Mouse (Mus musculus): ENCODE measurements around the gene Olfr1427. TPM values are rescaled to one million over a fixed set of nuclear protein-coding genes. Genes with fewer than 3 reads are reported as not detected.
A peak's percentile ranks its signal among the peaks of the same experiment; 100 is the strongest.
"Not testable (repeated sequence)": the region's sequence is repeated elsewhere in the genome, so short reads cannot be mapped to it uniquely, and the experiment has no call there.

Gene Olfr1427
- total RNA-seq (2021): not detected
- long read RNA-seq, experiment 1: 0 reads
- long read RNA-seq, experiment 2: 0 reads

DNA sequence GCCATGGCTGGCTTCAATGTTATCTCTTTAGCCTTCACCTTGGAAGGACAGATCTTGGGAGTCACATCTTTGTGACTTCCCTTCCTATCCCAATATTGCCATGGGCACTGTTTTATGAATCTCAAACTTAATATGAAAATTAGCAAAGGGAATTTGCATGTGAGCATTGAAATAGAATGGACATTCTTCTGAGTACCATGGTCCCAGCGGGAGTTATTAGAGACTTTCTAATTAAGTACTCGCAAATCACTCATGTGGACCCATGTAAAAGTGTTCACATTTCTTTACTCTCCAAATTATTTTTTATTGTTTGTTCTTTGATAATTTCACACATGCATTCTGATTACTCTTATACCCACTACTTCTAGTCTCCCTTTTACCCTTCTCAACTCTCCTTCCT, at the start of gene Olfr1427:
Gene Olfr1427 (minus strand): TSS at position 101 of the 400 bp plus-strand sequence.
- no peak for TF ChIP-seq CTCF (IDR thresholded peaks at IDR 0.05)
- H3K4me3 ChIP-seq: no peak within 1 kb of the TSS
- H3K27ac ChIP-seq: peak within 1 kb of the TSS; percentile 44; the same call in 1 of the 2 replicates
- no peak for DNase-seq (ENCODE audit: extremely low spot score in 1 of 2, low spot score in 2 of 2)
- intact Hi-C loops (cut with DNase I): loop anchor here (5.0 kb wide), 1 partner anchor 91 kb away; no protein-coding TSS in a partner anchor

GRCm38 (mm10) chr19:12145452-12145851, 42.3 kb upstream of the Olfr1427 start:
- intact Hi-C loops (cut with DNase I): loop anchor here (10.0 kb wide), 1 partner anchor 649 kb away; the partner anchor contains the start of genes Lpxn and Zfp91
- no peak for DNase-seq (ENCODE audit: extremely low spot score in 1 of 2, low spot score in 2 of 2)
- Histone ChIP-seq H3K27ac (peak overlapping the region; percentile 74), H3K4me3 (no peak overlapping the region)
- no peak for TF ChIP-seq CTCF (IDR thresholded peaks at IDR 0.05)

DNA sequence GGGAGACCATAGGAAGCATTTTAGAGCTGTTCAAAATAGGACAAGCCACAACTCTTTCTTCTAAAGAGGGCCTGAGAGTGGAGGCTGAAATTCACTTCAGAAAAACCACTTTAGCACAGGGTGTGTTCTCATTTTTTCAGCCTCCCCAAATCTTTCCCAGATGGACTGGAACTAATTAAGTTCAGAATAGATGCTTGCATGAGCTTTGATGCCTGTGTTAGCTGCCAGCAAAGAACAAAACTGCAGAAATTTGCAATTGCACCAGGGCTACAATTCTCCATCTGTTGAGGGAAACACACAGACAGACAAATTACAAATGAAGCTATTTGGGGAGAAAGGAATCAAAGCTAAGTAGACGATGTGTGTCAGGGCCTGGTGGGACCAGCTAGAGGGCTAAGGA, 40.2 kb upstream of the Olfr1427 start:
- intact Hi-C loops (cut with DNase I): loop anchor here (1.0 to 10.0 kb wide), 3 partner anchors 229 to 651 kb away; partner anchors contain the start of genes Lpxn and Zfp91
- peak overlapping the region; percentile 66 for H3K27ac ChIP-seq
- no peak for TF ChIP-seq CTCF (IDR thresholded peaks at IDR 0.05)
- no peak overlapping the region for H3K4me3 ChIP-seq
- peak in 1 of 2 experiments; percentile 11 for DNase-seq (ENCODE audit: extremely low spot score in 1 of 2, low spot score in 2 of 2)

GRCm38 (mm10) chr19:12134289-12134688, 31.2 kb upstream of the Olfr1427 start:
- peak; percentile 79 for TF ChIP-seq CTCF (IDR thresholded peaks at IDR 0.05)

DNA sequence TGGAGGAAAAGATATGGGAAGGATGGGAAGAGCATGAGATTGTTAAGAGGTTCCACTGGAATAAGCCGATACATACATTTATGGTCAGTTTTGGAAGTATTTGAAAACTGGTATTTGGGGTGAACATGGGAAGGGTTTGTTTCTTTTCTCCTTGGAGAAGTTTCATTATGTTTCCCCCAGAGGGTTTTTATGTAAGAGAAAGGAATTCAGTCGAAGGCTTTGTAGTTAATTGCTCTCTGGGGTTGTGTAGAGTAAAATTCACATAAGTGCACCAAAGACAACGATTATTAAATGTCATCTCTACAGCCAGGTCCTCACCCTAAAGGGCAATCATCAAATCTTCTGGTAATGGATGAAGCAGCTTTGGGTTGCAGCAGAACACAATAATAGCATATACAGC, 20.0 kb upstream of the Olfr1427 start, which contains the start of gene Olfr76:
Gene Olfr76 (minus strand): TSS at position 101 of the 400 bp plus-strand sequence.
- Histone ChIP-seq H3K27ac (no peak within 1 kb of the TSS), H3K4me3 (no peak within 1 kb of the TSS)
- TF ChIP-seq CTCF (IDR thresholded peaks at IDR 0.05): no peak
- intact Hi-C loops (cut with DNase I): no loop called here
- no peak for DNase-seq (ENCODE audit: extremely low spot score in 1 of 2, low spot score in 2 of 2)

More at GRCm38 (mm10) chr19:12134289-12134688, 31.2 kb upstream of the Olfr1427 start:
- H3K27ac ChIP-seq: no peak overlapping the region; the same call in 1 of the 2 replicates
- no peak for DNase-seq (ENCODE audit: extremely low spot score in 1 of 2, low spot score in 2 of 2)
- no peak overlapping the region for H3K4me3 ChIP-seq
- intact Hi-C loops (cut with DNase I): loop anchor here (5.0 to 10.0 kb wide), 4 partner anchors 122 to 691 kb away; partner anchors contain the start of gene Dtx4

- intact Hi-C loops (cut with DNase I): no loop called here
- no peak for TF ChIP-seq CTCF (IDR thresholded peaks at IDR 0.05)
Measured at GRCm38 (mm10) chr19:12116464-12116863, 13.3 kb upstream of the Olfr1427 start.

DNA sequence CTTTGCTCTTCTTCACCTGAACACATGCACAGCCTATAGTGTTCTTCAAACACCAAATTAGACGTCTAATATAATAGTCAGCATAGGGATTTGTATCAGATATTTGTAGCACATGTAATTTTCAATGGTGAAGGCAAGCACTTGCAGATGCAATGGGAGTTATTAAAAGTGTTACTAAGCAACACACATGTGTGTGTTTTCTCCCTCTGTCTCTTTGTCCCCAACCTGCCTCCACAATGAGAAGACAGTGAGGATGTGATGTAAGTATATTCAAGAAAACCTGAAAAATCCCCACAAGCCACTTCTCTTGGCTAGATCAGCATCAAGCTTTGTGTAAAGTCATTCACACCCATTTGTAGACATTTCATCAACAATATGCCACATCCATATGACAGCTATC, 12.7 kb upstream of the Olfr1427 start, which contains the start of gene Olfr1428:
Gene Olfr1428 (minus strand): TSS at position 101 of the 400 bp plus-strand sequence.
- Histone ChIP-seq H3K4me3 (no peak within 1 kb of the TSS), H3K27ac (no peak within 1 kb of the TSS)
- no peak for TF ChIP-seq CTCF (IDR thresholded peaks at IDR 0.05)
- no peak for DNase-seq (ENCODE audit: extremely low spot score in 1 of 2, low spot score in 2 of 2)
- intact Hi-C loops (cut with DNase I): no loop called here

More at GRCm38 (mm10) chr19:12116464-12116863, 13.3 kb upstream of the Olfr1427 start:
- H3K4me3 ChIP-seq: no peak overlapping the region
- no peak overlapping the region for H3K27ac ChIP-seq
- DNase-seq (ENCODE audit: extremely low spot score in 1 of 2, low spot score in 2 of 2): no peak

DNA sequence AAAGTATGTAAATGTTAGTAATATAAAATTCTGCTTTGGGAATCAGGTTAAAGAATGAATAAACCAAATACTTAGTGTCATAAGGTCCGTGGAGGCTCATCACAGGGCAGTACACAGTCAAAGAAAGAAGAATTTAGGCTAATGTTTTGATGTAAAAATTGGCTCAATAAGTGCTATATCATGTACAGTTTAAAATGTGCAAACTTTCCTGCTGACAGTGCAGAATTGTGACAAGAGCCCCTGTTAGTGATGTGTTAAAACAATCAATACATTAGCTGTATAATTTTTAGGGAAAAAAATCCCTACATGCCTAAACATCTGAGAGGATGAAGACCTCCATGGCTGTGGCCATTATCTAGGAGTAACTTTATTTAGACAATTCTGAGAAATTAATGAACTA, 10.7 kb upstream of the Olfr1427 start:
- no peak overlapping the region for H3K4me3 ChIP-seq
- no peak overlapping the region for H3K27ac ChIP-seq
- no peak for TF ChIP-seq CTCF (IDR thresholded peaks at IDR 0.05)
- DNase-seq (ENCODE audit: extremely low spot score in 1 of 2, low spot score in 2 of 2): no peak
- intact Hi-C loops (cut with DNase I): no loop called here

DNA sequence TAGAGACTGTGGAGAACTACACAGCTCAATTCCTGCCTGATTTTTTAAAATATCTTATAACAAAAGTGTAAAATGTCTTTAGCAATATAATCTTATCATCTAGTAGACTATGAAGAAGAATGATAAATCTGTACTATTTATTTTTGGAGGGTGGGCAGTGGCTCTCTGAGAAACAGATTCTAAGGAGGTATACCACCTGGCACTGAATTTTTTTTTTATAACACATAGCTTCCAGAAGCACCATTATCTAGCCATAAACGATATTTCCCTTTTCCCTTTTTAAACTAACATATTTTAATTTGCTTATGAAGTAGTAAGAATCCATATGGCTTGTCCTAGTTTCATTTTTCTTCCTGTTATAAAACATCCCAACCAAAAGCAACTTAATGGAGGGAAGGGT, 1.4 kb upstream of the Olfr1427 start:
- no peak overlapping the region for H3K4me3 ChIP-seq
- no peak for TF ChIP-seq CTCF (IDR thresholded peaks at IDR 0.05)
- intact Hi-C loops (cut with DNase I): loop anchor here (5.0 kb wide), 1 partner anchor 92 kb away; no protein-coding TSS in a partner anchor
- no peak for DNase-seq (ENCODE audit: extremely low spot score in 1 of 2, low spot score in 2 of 2)
- H3K27ac ChIP-seq: peak overlapping the region; percentile 73

GRCm38 (mm10) chr19:12091913-12092312, 11.2 kb downstream of the Olfr1427 start, which contains the start of gene Olfr1426:
Gene Olfr1426, minus strand, starts transcription at chr19:12092013.
- TF ChIP-seq CTCF (IDR thresholded peaks at IDR 0.05): no peak
- intact Hi-C loops (cut with DNase I): no loop called here
- H3K4me3 ChIP-seq: no peak within 1 kb of the TSS
- 0 out of 2 replicates have a peak within 1 kb of the TSS, but pooled peaks have one; percentile 44 for H3K27ac ChIP-seq
- no peak for DNase-seq (ENCODE audit: extremely low spot score in 1 of 2, low spot score in 2 of 2)

- DNase-seq (ENCODE audit: extremely low spot score in 1 of 2, low spot score in 2 of 2); H3K4me3 ChIP-seq; H3K27ac ChIP-seq; intact Hi-C loops (cut with DNase I): not testable (repeated sequence)
Measured at GRCm38 (mm10) chr19:12077631-12078030, 25.5 kb downstream of the Olfr1427 start, which contains the start of gene Olfr1425. Gene Olfr1425, minus strand, starts transcription at chr19:12077731.

GRCm38 (mm10) chr19:12069546-12069945, 33.6 kb downstream of the Olfr1427 start:
- intact Hi-C loops (cut with DNase I); H3K4me3 ChIP-seq; DNase-seq (ENCODE audit: extremely low spot score in 1 of 2, low spot score in 2 of 2); H3K27ac ChIP-seq: not testable (repeated sequence)

- intact Hi-C loops (cut with DNase I); H3K27ac ChIP-seq; H3K4me3 ChIP-seq; DNase-seq (ENCODE audit: extremely low spot score in 1 of 2, low spot score in 2 of 2): not testable (repeated sequence)
Measured at GRCm38 (mm10) chr19:12067806-12068205, 35.3 kb downstream of the Olfr1427 start.

DNA sequence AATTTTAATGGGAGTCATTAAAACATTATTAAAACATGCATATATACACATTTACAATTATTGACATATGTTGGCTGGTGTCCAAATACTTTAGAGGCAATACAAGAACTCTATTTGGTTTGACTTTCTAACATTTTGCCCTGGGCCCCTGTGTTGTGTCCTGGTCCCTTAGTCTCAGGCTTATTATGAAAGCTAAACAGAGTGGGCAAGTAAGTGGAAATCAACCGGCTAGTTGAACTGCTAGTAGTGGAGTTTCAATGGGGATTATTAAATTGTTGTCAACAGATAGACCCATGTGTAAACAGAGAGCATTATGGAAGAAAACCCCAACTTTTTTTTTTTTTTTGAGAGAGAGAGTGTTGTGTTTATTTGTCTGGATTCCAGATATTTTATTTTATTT, 40.6 kb downstream of the Olfr1427 start, which contains the start of gene Olfr1424:
Gene Olfr1424 (minus strand): TSS at position 101 of the 400 bp plus-strand sequence.
- H3K27ac ChIP-seq; intact Hi-C loops (cut with DNase I): not testable (repeated sequence)

More for the DNA sequence above, 40.6 kb downstream of the Olfr1427 start, which contains the start of gene Olfr1424:
- H3K4me3 ChIP-seq; DNase-seq (ENCODE audit: extremely low spot score in 1 of 2, low spot score in 2 of 2): not testable (repeated sequence)

Data from left cerebral cortex, adult 2 months (tissue).